Mouse (Mus musculus): ENCODE measurements around the gene Pate4. TPM values are rescaled to one million over a fixed set of nuclear protein-coding genes. Genes with fewer than 3 reads are reported as not detected.

Pate4 gene
- not detected in 2 replicates for polyA plus RNA-seq (2015; fragmentation: Nextera tagmentation; extraction: Ambion mirVana)

GRCm38 (mm10) chr9:35611841-35612240 is at the start of gene Pate4:
Gene Pate4, minus strand, starts transcription at chr9:35611941.

GRCm38 (mm10) chr9:35648102-35648501 is 36.4 kb upstream of the Pate4 start, which contains the start of gene Pate3:
Gene Pate3, minus strand, starts transcription at chr9:35648202.

GRCm38 (mm10) chr9:35569571-35570534 is 41.9 kb downstream of the Pate4 start, which contains the start of the genes Pate2 and Hyls1:
Gene Pate2, plus strand, starts transcription at chr9:35570284.
Gene Hyls1, minus strand, starts transcription at chr9:35570398.

DNA sequence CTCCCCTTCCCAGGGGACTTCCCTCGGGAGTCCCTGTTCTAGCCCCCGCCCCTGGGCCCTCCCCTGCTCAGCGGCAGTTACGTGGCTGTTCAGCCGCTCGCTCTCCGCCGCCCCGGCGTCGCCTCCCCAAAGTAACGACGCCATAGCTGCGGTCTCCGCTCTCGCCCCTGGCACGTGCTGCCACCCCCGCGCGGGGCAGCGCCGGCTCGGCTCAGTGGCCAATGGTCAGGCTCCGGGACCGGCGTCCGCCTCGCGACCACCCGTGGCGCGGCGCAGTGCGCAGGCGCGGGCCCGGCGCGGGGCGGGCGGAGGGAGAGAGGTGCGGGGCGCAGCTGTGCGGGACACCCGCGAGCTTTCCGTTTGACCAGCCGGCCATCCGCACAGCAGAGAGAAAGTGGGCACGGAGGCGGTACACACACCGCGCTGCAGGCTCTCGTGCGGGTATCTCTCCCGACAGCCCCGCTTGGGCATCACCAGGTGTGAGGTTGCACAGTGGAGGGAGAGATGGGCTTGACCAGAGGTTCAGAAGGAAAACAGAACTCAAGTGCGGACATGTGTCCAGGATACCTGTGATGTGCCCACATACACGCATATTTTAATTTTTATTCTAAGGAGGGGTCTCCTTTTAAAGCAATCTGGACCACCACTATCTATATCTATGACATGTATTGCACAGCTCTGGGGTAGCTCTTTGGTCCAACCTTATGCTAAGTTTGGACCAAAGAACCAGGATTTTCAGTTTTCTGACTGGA is 53.3 kb downstream of the Pate4 start, which contains the start of the genes Ddx25 and Pus3:
Gene Ddx25, minus strand, starts transcription at position 272 of the 752 bp plus-strand sequence.
Gene Pus3, plus strand, starts transcription at position 339 of the 752 bp plus-strand sequence.

Other genes starting within 250 kb of the Pate4 start
- 1.3 and 1.8 TPM in 2 replicates for gene Cdon, start 190.8 kb downstream of the Pate4 start, polyA plus RNA-seq (2015; fragmentation: Nextera tagmentation; extraction: Ambion mirVana)
- gene Gm1113, start 93.7 kb downstream of the Pate4 start, polyA plus RNA-seq (2015; fragmentation: Nextera tagmentation; extraction: Ambion mirVana), result not detected in 2 replicates
- gene Ddx25, start 53.4 kb downstream of the Pate4 start, polyA plus RNA-seq (2015; fragmentation: Nextera tagmentation; extraction: Ambion mirVana), result 24.8 and 25.4 TPM in 2 replicates
- 12.1 and 12.5 TPM in 2 replicates for gene Pus3, start 53.3 kb downstream of the Pate4 start, polyA plus RNA-seq (2015; fragmentation: Nextera tagmentation; extraction: Ambion mirVana)
- gene Pate2, start 41.7 kb downstream of the Pate4 start, polyA plus RNA-seq (2015; fragmentation: Nextera tagmentation; extraction: Ambion mirVana), result 0.65 and 0.93 TPM in 2 replicates
- 9.9 and 10.3 TPM in 2 replicates for gene Hyls1, start 41.5 kb downstream of the Pate4 start, polyA plus RNA-seq (2015; fragmentation: Nextera tagmentation; extraction: Ambion mirVana)
- not detected in 2 replicates for gene Pate3, start 36.3 kb upstream of the Pate4 start, polyA plus RNA-seq (2015; fragmentation: Nextera tagmentation; extraction: Ambion mirVana)
- gene Pate1, start 75.4 kb upstream of the Pate4 start, polyA plus RNA-seq (2015; fragmentation: Nextera tagmentation; extraction: Ambion mirVana), result not detected in 2 replicates
- not detected in 2 replicates for gene Gm17677, start 129.1 kb upstream of the Pate4 start, polyA plus RNA-seq (2015; fragmentation: Nextera tagmentation; extraction: Ambion mirVana)
- gene Gm17727, start 166.2 kb upstream of the Pate4 start, polyA plus RNA-seq (2015; fragmentation: Nextera tagmentation; extraction: Ambion mirVana), result not detected in 2 replicates
- gene Gm27235, start 178.2 kb upstream of the Pate4 start, polyA plus RNA-seq (2015; fragmentation: Nextera tagmentation; extraction: Ambion mirVana), result not detected in 2 replicates
- gene D730048I06Rik, start 178.2 kb upstream of the Pate4 start, polyA plus RNA-seq (2015; fragmentation: Nextera tagmentation; extraction: Ambion mirVana), result not detected in 2 replicates
- gene 9230110F15Rik, start 232.2 kb upstream of the Pate4 start, polyA plus RNA-seq (2015; fragmentation: Nextera tagmentation; extraction: Ambion mirVana), result not detected in 2 replicates

Data from neural tube, postnatal 0 days (tissue).